Mouse (Mus musculus) kidney, embryonic 16.5 days (tissue): ENCODE results near the gene Sgo1. TPM values are rescaled to one million over a fixed set of nuclear protein-coding genes. Genes with fewer than 3 reads are reported as not detected.
"Not testable (repeated sequence)": the region's sequence is repeated elsewhere in the genome, so short reads cannot be mapped to it uniquely, and the experiment has no call there.

Source experiments
- ATAC-seq: fragments of 200-750 bp; cut with Nextera tagmentation; 2 replicates; pipeline ENCODE4 v1.8.0; 2017; ENCODE audit warnings: moderate TSS enrichment; ENCODE audit not compliant: low FRiP score, low TSS enrichment
- H3K27ac ChIP-seq: fragments of 300-500 bp; sonication (generic); 2 replicates; pipeline ENCODE4 v1.5.1; 2014; ENCODE audit warnings: low read length
- H3K27me3 ChIP-seq: fragments of 300-500 bp; sonication (generic); 2 replicates; pipeline ENCODE4 v1.6.1; 2014; ENCODE audit warnings: low read length, control low read depth, mixed read lengths; ENCODE audit not compliant: insufficient read depth
- H3K36me3 ChIP-seq: fragments of 300-500 bp; sonication (generic); 2 replicates; pipeline ENCODE4 v1.6.1; 2014; ENCODE audit warnings: low read length, control low read depth, mixed read lengths; ENCODE audit not compliant: insufficient read depth
- H3K4me1 ChIP-seq: fragments of 300-500 bp; sonication (generic); 2 replicates; pipeline ENCODE4 v1.6.1; 2014; ENCODE audit warnings: low read length, control low read depth, mixed read lengths; ENCODE audit not compliant: insufficient read depth
- H3K4me2 ChIP-seq: fragments of 300-500 bp; sonication (generic); replicated peaks from 2 replicates; pipeline ENCODE4 v1.6.1; 2014; ENCODE audit warnings: low read depth, low read length
- H3K4me3 ChIP-seq: fragments of 300-500 bp; sonication (generic); 2 replicates; pipeline ENCODE4 v1.5.1; 2014; ENCODE audit warnings: mild to moderate bottlenecking, low read length
- H3K9ac ChIP-seq: fragments of 300-500 bp; sonication (generic); replicated peaks from 2 replicates; pipeline ENCODE4 v1.6.1; 2014; ENCODE audit warnings: low read length
- H3K9me3 ChIP-seq: fragments of 300-500 bp; sonication (generic); 2 replicates; pipeline ENCODE4 v1.6.1; 2016; ENCODE audit warnings: low read length, control low read depth
- WGBS: fragments of 180-500 bp; shearing (Covaris S2); extraction: QIAGEN DNeasy Blood & Tissue Kit; methylation state at CpG from one replicate; pipeline ENCODE4 v1.1.7; 2014; 5-methylcytosine and 5-hydroxymethylcytosine counted together
- polyA plus RNA-seq: library from polyadenylated mRNA; unstranded; fragments of >200 nt; fragmentation: Nextera tagmentation; extraction: Ambion mirVana; gene quantifications from 2 replicates; pipeline ENCODE4 v1.2.1, GENCODE M21; 2015

The Sgo1 gene
- 32.2 and 33.8 TPM in 2 replicates for polyA plus RNA-seq

DNA sequence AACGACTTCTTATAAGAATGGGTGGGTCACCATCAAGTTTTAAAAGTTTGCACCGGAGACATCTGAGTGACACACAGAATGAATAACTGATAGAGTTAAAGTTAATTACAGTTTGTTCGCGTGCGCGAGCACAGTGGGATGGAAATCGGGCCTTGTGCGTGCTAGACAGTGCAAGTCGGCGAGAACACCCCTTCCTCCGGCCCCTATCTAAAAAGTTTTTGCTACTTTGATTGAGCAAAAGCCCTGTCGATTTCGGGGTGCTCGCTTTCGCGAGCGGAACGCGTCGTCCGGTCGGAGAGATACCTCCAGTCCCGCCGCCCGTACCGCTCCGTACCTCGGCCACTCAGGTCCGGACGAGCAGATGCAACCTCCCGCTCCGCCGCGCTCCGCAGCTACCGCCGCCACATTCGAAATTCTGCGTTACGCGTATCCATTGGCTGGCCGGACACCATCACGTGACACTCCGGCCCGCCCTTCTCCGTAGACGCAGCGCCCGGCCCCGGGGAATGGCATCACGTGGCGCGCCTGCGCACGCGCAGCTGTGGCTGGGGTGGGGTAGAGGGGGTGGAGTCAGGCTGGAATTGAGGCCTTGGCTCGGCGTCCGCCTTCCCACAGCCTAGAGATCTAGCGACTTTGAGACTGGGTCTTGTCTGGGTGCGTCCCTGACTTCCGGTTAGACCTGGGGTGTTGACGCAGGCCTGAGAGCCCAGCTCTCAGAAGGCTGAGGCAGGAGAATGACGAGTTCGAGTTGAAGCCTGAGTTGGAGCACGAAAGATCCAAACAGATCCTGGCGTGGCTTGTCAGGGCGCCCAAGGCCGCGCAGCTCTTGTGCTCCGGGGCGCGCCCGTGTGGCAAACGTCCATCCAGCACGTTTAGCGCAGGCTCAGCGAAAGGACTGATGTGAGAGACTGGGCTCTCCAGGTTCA is at the start of gene Sgo1:
Sgo1 (minus strand) TSS at position 457 of the 926 bp plus-strand sequence.
- H3K36me3 ChIP-seq: peaks cover 17% of the 10 kb centered on the region
- H3K27me3 ChIP-seq: no peaks in the 10 kb centered on the region
- H3K4me1 ChIP-seq: peaks cover 5% of the 10 kb centered on the region; the same call in 1 of the 2 replicates
- H3K9me3 ChIP-seq: no peaks in the 10 kb centered on the region
- H3K27ac ChIP-seq: peak within 1 kb of the TSS; percentile 99
- H3K4me2 ChIP-seq: peak within 1 kb of the TSS; percentile 66
- H3K9ac ChIP-seq: peak within 1 kb of the TSS; percentile 95
- WGBS: under 1% methylated on average over 78 of the region's 78 CpGs
- peak; percentile 99 for ATAC-seq
- peak within 1 kb of the TSS; percentile 79 for H3K4me3 ChIP-seq

DNA sequence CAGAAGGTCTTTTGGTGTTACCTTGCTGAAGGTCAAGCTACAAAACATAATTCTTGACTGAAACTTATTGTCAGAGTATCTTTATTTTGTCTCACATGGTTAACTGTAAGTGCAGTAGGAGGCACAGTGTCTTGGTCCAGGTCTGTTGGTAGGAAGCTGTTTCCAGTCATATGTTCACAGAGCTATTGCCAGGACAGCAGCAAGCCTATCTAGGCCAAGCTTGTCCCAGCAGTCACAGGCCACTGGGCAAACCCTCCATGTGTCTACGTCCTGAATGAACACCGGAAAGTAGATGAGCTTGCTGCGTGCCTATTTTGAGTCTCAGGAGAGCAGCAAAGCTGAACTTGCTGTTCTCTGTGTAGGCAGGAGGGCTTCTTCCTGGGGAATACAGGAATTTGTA is 29.8 kb upstream of the Sgo1 start:
- not testable (repeated sequence) for H3K27me3 ChIP-seq, ATAC-seq, H3K9me3 ChIP-seq, H3K4me3 ChIP-seq, H3K27ac ChIP-seq, H3K4me2 ChIP-seq, H3K36me3 ChIP-seq, H3K9ac ChIP-seq, H3K4me1 ChIP-seq
- WGBS: 90% methylated on average over 3 of the region's 3 CpGs

DNA sequence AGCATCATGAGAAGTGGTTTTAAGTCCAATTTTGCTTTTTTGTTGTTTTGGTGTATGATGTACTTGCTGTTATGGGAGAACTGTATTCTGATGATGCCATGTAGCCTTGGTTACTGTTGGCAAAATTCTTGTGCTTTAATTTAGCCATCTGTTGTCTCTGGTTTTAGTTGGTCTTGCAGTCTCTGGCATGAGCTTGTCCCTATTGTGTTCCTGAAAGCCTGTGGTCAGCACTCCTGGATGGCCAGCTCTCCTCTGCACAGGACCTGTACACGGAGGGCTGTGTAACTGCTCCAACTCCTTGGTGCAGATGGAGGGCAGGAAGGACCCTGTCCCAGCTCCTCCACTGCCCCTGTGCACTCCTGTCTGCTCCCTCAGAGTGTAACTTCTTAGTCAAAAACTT is 29.3 kb upstream of the Sgo1 start:
- H3K36me3 ChIP-seq: no peaks in the 10 kb centered on the region
- no peak overlapping the region for H3K4me3 ChIP-seq
- H3K27me3 ChIP-seq: no peaks in the 10 kb centered on the region
- H3K4me2 ChIP-seq: no peak overlapping the region
- H3K9me3 ChIP-seq: no peaks in the 10 kb centered on the region
- no peak overlapping the region for H3K9ac ChIP-seq
- no peak overlapping the region for H3K27ac ChIP-seq
- 54% methylated on average over 1 of the region's 1 CpGs for WGBS
- no peaks in the 10 kb centered on the region for H3K4me1 ChIP-seq
- no peak for ATAC-seq

DNA sequence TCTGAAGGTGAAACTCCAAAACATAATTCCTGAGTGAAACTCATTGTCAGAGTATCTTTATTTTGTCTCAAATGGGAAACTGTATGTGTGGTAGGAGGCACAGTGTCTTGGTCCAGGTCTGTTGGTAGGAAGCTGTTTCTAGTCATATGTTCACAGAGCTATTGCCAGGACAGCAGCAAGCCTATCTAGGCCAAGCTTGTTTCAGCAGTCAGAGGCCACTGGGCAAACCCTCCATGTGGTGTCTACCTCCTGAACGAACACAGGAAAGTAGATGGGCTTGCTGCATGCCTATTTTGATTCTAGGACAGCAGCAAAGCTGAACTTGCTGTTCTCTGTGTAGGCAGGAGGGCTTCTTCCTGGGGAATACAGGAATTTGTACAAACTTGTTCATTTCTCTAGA is 26.0 kb upstream of the Sgo1 start:
- not testable (repeated sequence) for H3K4me3 ChIP-seq
- 73% methylated on average over 1 of the region's 1 CpGs for WGBS

DNA sequence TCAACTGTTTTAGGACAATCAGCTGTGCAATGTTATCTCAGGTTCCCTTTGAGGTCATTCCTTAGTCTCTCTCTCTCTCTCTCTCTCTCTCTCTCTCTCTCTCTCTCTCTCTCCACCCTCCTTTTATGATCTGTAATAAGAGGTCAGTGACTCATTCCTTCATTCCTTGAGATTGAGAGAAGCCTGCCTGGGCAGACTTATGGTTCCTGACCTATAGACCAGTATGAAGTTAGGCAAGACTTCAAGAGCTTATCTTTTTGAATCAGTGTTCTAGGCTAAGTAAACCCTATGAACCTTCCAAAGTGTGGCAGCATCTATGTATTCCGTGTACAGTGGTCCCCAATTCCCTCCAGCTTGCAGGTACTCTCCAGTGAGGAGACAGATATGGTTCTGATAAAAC is 25.3 kb upstream of the Sgo1 start:
- no peaks in the 10 kb centered on the region for H3K4me1 ChIP-seq
- no peak for ATAC-seq
- no peaks in the 10 kb centered on the region for H3K9me3 ChIP-seq
- no peaks in the 10 kb centered on the region for H3K27me3 ChIP-seq
- WGBS: 65% methylated on average over 1 of the region's 1 CpGs
- no peak overlapping the region for H3K4me3 ChIP-seq
- no peak overlapping the region for H3K4me2 ChIP-seq
- H3K27ac ChIP-seq: no peak overlapping the region
- no peak overlapping the region for H3K9ac ChIP-seq
- no peaks in the 10 kb centered on the region for H3K36me3 ChIP-seq

More for the DNA sequence above, 26.0 kb upstream of the Sgo1 start:
- not testable (repeated sequence) for H3K27me3 ChIP-seq, ATAC-seq, H3K4me2 ChIP-seq, H3K9me3 ChIP-seq, H3K27ac ChIP-seq, H3K36me3 ChIP-seq, H3K9ac ChIP-seq, H3K4me1 ChIP-seq

DNA sequence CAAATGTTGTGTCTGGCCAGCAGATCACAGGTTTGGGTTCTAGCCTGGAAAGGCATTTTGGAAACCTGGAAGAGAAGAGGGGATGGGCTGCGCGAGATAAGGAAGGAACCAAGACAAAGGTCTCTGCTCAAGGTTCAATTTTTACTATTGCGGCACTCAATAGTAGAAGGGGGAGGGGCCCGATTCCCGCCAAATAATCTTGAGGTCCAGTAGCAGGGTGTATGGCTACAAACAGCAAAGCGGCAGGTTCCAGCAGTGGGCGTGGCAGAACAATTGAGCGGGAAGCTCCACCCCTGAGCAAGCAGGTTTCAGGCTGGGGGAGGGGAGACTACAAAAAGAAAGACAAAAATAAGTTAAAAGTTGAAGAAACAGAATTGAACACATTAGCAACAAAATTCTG is 8.4 kb upstream of the Sgo1 start:
- ATAC-seq, H3K36me3 ChIP-seq, H3K4me1 ChIP-seq, H3K4me2 ChIP-seq, H3K9me3 ChIP-seq, H3K9ac ChIP-seq, H3K27me3 ChIP-seq, H3K27ac ChIP-seq, H3K4me3 ChIP-seq: not testable (repeated sequence)
- WGBS: 83% methylated on average over 8 of the region's 8 CpGs

DNA sequence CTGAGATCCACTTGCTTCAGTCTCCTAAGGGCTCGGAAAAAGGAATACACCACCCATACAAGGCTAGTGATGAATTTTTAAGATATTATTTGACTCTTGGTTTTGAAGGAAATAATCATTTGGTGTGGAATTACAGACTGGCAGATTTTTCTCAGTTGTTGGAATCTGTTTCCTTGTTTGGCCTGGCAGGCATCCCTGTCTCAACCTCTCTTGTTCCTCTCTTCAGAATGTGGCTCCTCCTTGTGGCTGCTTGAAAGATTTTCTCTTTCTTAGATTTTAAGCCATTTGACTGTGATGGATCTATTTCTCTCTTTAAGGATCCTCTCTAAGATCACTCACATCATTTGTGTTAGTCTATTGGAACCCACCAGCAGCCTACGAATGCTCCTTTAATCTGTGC is 4.9 kb upstream of the Sgo1 start:
- Histone ChIP-seq H3K4me2 (no peak overlapping the region), H3K4me1 (peaks cover 5% of the 10 kb centered on the region; the same call in 1 of the 2 replicates), H3K27me3 (no peaks in the 10 kb centered on the region), H3K4me3 (no peak overlapping the region), H3K27ac (no peak overlapping the region), H3K36me3 (no peaks in the 10 kb centered on the region), H3K9me3 (no peaks in the 10 kb centered on the region), H3K9ac (no peak overlapping the region)
- 89% methylated on average over 2 of the region's 2 CpGs for WGBS
- no peak for ATAC-seq

DNA sequence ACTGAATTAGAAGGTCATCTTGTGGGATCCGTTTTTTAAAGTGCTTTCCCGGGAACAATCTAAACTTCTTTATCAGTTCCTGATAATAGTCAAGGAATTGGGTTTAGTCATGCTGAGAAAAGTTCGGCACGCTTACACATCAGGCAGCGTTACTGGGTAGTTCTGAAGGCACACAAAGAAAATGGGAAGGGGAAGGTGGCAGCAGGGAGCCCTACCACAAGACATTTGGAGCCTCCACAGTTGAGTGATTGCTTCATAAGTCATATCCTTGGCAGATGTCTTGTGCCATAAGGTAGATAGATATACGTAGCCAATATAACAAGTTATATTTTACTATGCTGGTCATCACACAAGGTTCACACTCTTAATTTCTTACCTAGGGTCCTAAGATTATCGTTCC is 813 bp upstream of the Sgo1 start:
- H3K27me3 ChIP-seq: no peaks in the 10 kb centered on the region
- H3K9ac ChIP-seq: peak overlapping the region; percentile 95
- H3K9me3 ChIP-seq: no peaks in the 10 kb centered on the region
- peaks cover 11% of the 10 kb centered on the region for H3K36me3 ChIP-seq
- H3K4me2 ChIP-seq: peak overlapping the region; percentile 66
- WGBS: 14% methylated on average over 7 of the region's 7 CpGs
- no peak for ATAC-seq
- H3K27ac ChIP-seq: peak overlapping the region; percentile 99
- peaks cover 5% of the 10 kb centered on the region; the same call in 1 of the 2 replicates for H3K4me1 ChIP-seq
- H3K4me3 ChIP-seq: peak overlapping the region; percentile 79

DNA sequence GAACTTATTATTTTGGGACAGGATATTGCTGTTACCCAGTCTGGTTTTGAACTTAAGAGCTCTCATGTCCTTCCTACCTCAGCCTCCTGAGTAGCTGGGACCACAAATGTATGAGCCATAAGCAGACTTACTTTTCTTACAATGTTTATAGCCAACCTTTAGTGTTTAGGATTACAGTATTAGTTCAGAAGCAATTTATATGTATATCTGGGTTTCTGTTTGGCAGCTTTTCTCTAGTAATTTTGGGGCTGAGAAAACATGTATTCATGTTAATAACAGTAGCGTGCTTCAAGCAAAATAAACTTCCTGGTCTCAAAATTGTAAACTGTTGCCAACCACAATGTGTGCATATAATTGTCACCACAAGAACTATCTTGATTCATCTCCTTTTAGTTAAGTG is 812 bp downstream of the Sgo1 start:
- no peaks in the 10 kb centered on the region for H3K27me3 ChIP-seq
- WGBS: 7% methylated on average over 1 of the region's 1 CpGs
- ATAC-seq: no peak
- no peak overlapping the region for H3K27ac ChIP-seq
- peaks cover 21% of the 10 kb centered on the region for H3K36me3 ChIP-seq
- H3K4me2 ChIP-seq: peak overlapping the region; percentile 66
- peak overlapping the region; percentile 80 for H3K9ac ChIP-seq
- no peaks in the 10 kb centered on the region for H3K9me3 ChIP-seq
- peaks cover 5% of the 10 kb centered on the region; the same call in 1 of the 2 replicates for H3K4me1 ChIP-seq
- peak overlapping the region; percentile 79 for H3K4me3 ChIP-seq

DNA sequence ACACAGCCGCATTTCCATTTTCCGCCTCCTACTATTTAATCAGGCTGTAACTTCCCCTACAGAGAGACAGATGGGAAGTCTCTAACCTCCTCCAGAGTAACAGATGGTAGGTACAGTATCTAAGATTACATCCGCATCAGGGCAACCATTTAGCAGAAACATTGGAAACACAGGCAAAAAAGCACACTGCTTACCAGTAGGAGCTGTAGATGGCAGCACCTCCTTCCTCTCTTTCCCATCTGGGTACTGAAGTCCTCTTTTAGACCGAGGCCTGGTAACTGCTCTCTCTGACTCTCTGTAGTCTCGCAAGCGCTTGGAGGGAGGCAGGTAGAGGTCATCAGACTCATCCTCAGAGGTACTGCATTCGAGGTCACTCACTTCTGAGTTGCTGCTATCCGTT is 10.4 kb downstream of the Sgo1 start:
- Histone ChIP-seq H3K4me1 (no peaks in the 10 kb centered on the region), H3K27me3 (no peaks in the 10 kb centered on the region), H3K27ac (no peak overlapping the region), H3K9me3 (no peaks in the 10 kb centered on the region), H3K9ac (no peak overlapping the region), H3K4me3 (no peak overlapping the region), H3K4me2 (no peak overlapping the region), H3K36me3 (peaks cover 47% of the 10 kb centered on the region)
- ATAC-seq: peak; percentile 70
- 79% methylated on average over 8 of the region's 8 CpGs for WGBS
